Mouse (Mus musculus) layer of hippocampus, adult 9-11 months (tissue): ENCODE results near the gene Nhsl1.

ENCODE experiments used
- DNase-seq: peaks from one replicate; pipeline ENCODE4 v3.0.0; 2022

Gene Nhsl1

DNA sequence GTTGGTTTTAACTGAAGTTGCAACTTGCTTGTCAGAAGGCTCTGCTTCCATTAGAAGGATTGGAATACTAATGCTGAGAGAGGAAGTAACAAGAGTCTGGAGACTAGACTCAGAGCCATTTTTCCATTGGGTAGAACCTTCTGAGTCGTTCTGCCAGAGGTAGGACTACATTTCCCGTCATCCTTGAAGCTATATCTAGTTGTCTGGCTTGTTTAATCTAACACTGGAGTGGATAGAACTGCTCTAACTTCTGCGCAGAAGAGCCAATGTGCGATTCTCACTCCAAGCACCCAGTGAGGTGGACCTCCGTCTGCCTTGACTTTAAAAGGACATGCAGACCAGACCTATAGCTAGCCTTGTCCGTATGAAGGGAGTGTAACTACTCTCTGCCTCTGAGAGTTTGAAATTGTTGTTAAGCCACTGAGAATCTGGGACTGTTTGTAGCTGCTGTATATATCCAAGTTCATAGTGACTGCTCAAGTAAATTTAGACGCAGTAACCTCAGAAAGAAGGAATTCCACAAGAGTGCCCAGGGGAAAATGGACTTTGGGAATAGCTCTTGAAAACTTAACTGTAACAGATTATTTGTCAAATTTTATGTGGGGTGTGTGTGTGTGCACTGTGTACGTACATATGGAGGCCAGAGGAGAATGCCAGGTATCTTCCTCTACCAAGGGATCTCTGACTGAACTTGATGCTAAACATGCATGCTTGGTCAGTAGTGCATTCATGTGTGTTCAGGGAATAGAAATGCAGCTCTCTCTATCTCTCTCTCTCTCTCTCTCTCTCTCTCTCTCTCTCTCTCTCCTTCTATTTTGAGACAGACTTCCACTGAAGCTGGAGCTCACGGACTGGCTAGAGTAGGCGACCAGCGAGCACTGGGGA, 174.5 kb downstream of the Nhsl1 start:
- DNase-seq: no peak

DNA sequence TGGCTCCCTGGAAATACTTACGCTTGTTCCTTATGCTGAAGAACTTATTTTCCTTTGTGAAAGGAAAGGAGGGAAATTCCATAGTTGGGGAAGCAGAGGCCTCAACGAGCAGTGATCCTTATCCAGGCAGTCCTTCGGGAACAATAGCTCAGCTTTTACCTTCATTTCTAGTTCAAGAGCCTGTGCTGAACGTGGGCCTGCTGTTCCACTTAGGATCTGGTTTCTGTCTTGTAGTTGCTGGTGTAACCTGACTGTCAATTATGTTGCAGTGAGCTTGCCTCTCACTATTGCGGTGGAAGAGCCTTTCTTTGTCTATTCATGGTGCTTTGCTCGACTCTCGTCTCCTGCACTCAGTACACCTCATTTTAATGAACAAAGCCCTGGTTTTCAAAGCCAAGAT, 175.5 kb downstream of the Nhsl1 start:
- no peak for DNase-seq

DNA sequence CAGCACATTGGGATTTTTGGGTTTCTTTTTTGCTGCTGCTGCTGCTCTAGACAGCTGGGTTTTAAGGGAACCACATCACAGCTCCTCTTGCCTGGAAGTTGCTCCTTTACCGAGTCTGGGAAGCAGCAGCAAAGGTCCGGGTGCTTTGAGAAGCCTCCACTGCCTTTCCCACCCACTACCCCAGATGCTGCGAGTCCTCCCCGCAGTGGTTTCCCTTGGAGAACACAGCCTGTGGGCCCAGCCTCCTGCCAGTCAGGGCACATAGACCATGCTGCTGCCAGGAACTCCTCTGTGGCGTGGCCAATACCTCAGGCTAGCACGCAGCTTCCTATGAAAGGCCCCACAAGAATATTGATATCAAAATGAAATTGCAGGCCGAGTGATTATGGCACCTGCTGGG, 178.3 kb downstream of the Nhsl1 start:
- DNase-seq: no peak

- DNase-seq: no peak
Measured at GRCm38 (mm10) chr10:18501997-18502396, 183.2 kb downstream of the Nhsl1 start.

DNA sequence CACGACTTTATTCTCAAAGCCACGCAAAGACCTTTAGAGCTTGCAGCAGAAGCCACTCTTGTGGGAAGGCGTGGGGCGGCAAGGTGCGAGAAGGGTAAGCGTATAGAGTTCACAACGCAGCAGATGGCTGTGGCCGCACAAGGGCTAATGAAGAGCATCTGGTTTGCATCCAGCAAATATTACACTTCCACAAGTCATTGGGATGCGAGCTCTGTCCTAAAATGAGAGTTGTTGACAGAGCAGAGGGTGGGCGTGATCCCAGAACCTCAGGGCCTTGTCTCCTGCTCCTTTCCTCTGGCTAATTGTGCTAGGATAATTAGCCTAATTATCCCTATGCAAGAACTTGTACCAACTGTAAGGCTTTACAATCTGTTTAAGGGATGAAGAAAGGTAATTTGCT, 186.9 kb downstream of the Nhsl1 start:
- DNase-seq: no peak

- DNase-seq: no peak
Measured at GRCm38 (mm10) chr10:18506501-18506946, 187.7 kb downstream of the Nhsl1 start.

- DNase-seq: no peak
Measured at GRCm38 (mm10) chr10:18507869-18508473, 189.2 kb downstream of the Nhsl1 start.

GRCm38 (mm10) chr10:18508586-18508985, 189.8 kb downstream of the Nhsl1 start:
- DNase-seq: peak; percentile 61

GRCm38 (mm10) chr10:18510663-18511062, 191.9 kb downstream of the Nhsl1 start:
- DNase-seq: no peak

- no peak for DNase-seq
Measured at GRCm38 (mm10) chr10:18511496-18511895, 192.7 kb downstream of the Nhsl1 start.

- no peak for DNase-seq
Measured at GRCm38 (mm10) chr10:18522556-18522955, 203.8 kb downstream of the Nhsl1 start.

GRCm38 (mm10) chr10:18525311-18525710, 206.5 kb downstream of the Nhsl1 start:
- DNase-seq: no peak

GRCm38 (mm10) chr10:18525726-18526125, 206.9 kb downstream of the Nhsl1 start:
- no peak for DNase-seq

GRCm38 (mm10) chr10:18526184-18526850, 207.5 kb downstream of the Nhsl1 start:
- DNase-seq: peak; percentile 51

DNA sequence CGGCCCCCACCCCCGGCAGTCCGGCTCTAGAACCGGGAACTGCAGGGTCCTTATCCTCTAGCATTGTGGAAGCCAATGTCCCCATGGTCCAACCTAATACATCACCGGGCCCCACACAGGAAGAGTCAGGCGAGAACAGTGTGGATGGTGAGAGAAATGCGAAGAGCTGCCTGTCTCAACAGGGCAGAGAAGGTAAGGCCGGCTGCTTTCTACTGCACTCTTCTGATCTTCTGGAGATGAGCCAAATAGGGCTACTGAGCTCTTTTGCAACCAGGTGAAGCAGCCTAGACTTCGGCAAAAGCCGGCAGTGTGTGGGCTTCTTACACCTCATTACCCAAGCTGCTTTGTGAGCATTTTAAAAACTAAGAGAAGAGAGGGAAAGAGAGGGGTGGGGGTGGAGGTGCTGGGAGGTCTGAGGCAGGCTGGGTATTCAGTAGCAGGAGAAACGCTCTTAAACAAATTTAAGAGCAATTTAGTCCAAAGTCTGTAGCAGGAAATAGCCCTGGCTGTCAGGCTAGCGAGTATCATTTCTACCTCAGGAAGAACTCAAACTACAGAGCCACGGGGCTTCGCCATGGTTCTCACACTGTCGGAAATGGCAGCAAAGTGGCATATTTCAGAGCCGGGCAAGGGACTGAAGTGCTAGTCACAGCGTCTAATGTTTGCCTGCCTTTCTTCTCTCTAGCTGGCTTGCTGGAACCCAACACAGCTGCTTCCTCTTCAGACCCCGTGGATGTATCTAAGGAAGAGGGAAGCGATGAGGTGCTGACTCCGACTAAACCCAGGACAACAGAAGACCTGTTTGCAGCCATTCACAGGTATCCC, 208.3 kb downstream of the Nhsl1 start:
- DNase-seq: no peak

DNA sequence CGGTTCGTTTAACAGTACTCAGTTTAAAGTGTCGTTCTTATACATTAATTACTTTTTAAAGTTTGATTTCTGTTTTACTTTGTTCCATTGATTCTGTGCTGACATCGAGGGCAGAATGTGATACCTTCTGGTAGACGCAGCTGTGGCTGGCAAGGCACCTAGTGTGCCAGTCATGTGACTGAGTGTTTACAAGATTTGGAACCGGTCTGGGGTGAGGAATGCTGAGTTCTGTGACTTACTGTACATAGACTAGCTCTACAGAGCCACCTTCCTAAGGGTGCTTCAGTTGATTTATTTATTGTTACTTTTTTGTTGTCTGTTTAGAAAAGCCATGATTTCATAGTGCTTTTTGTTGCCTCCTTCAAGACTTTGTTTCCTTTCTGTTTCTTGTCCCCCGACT, 209.0 kb downstream of the Nhsl1 start:
- no peak for DNase-seq

GRCm38 (mm10) chr10:18528475-18528874, 209.7 kb downstream of the Nhsl1 start:
- DNase-seq: no peak

GRCm38 (mm10) chr10:18529177-18529576, 210.4 kb downstream of the Nhsl1 start:
- no peak for DNase-seq

- DNase-seq: no peak
Measured at GRCm38 (mm10) chr10:18530161-18530560, 211.4 kb downstream of the Nhsl1 start.

DNA sequence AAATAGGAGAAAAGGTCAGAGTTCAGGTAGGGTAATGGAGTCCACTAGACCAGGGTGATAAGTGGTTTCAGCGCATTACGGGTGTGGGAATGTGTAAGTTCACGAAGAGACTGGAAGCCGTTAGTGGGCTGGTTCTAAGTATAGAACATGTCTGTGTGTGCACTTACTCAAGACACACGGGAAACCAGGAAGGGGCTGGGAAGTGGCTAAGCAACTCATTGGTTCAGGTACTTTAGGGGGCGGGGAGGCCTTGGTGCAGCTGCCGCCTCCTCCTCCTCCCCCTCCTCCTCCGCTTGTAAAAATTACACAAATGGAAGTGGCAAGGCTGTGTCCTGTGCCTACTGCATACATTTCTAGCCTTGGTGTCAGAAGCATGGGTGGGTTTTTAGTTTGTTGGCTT, 213.5 kb downstream of the Nhsl1 start:
- no peak for DNase-seq

GRCm38 (mm10) chr10:18536889-18537288, 218.1 kb downstream of the Nhsl1 start:
- DNase-seq: no peak

GRCm38 (mm10) chr10:18545309-18545708, 226.5 kb downstream of the Nhsl1 start:
- DNase-seq: no peak

GRCm38 (mm10) chr10:18545813-18546235, 227.0 kb downstream of the Nhsl1 start, which contains the start of gene Hebp2:
Gene Hebp2, minus strand, starts transcription at chr10:18546076.
- DNase-seq: no peak
